Mouse (Mus musculus): ENCODE measurements around the gene Cacna1e. TPM values are rescaled to one million over a fixed set of nuclear protein-coding genes. Genes with fewer than 3 reads are reported as not detected.

The Cacna1e gene
- polyA plus RNA-seq, 1 experiment, result 0.28 TPM

GRCm38 (mm10) chr1:154528803-154529202 lies 355.5 kb downstream of the Cacna1e start:
- no peaks in the 10 kb centered on the region for H3K4me1 ChIP-seq (ENCODE audit: control insufficient read depth, insufficient read depth, low read length)
- no peaks in the 10 kb centered on the region for H3K27me3 ChIP-seq (replicated peaks; ENCODE audit: control insufficient read depth, insufficient read depth, low read length)
- H3K4me3 ChIP-seq (ENCODE audit: insufficient read depth, low read depth, low read length), result no peak overlapping the region
- no peak overlapping the region for H3K27ac ChIP-seq (ENCODE audit: insufficient read depth, low read depth, low read length)
- TF ChIP-seq CTCF (conservative IDR thresholded peaks at IDR 0.05; ENCODE audit: insufficient read depth, insufficient read length, low read depth, low read length) (no peak), POLR2A (IDR thresholded peaks at IDR 0.05; ENCODE audit: low read depth, low read length) (no peak)
- no peak for DNase-seq
- H3K36me3 ChIP-seq (ENCODE audit: control insufficient read depth, insufficient read depth, low read length), result no peaks in the 10 kb centered on the region
- WGBS, result 80% methylated on average over 6 of the region's 6 CpGs

GRCm38 (mm10) chr1:154520715-154521114 lies 363.6 kb downstream of the Cacna1e start:
- Histone ChIP-seq H3K27me3 (replicated peaks; ENCODE audit: control insufficient read depth, insufficient read depth, low read length) (no peaks in the 10 kb centered on the region), H3K36me3 (ENCODE audit: control insufficient read depth, insufficient read depth, low read length) (no peaks in the 10 kb centered on the region), H3K4me3 (ENCODE audit: insufficient read depth, low read depth, low read length) (no peak overlapping the region), H3K4me1 (ENCODE audit: control insufficient read depth, insufficient read depth, low read length) (no peaks in the 10 kb centered on the region), H3K27ac (ENCODE audit: insufficient read depth, low read depth, low read length) (no peak overlapping the region)
- no peak for TF ChIP-seq CTCF (conservative IDR thresholded peaks at IDR 0.05; ENCODE audit: insufficient read depth, insufficient read length, low read depth, low read length)
- no peak for TF ChIP-seq POLR2A (IDR thresholded peaks at IDR 0.05; ENCODE audit: low read depth, low read length)
- 96% methylated on average over 2 of the region's 2 CpGs for WGBS
- DNase-seq, result no peak

- no peak overlapping the region for H3K27ac ChIP-seq (ENCODE audit: insufficient read depth, low read depth, low read length)
These were observed 369.0 kb downstream of the Cacna1e start for GRCm38 (mm10) chr1:154515350-154515749.

GRCm38 (mm10) chr1:154511736-154512135 lies 372.6 kb downstream of the Cacna1e start:
- Histone ChIP-seq H3K4me3 (ENCODE audit: insufficient read depth, low read depth, low read length) (no peak overlapping the region), H3K27ac (ENCODE audit: insufficient read depth, low read depth, low read length) (no peak overlapping the region), H3K36me3 (ENCODE audit: control insufficient read depth, insufficient read depth, low read length) (no peaks in the 10 kb centered on the region), H3K4me1 (ENCODE audit: control insufficient read depth, insufficient read depth, low read length) (no peaks in the 10 kb centered on the region), H3K27me3 (replicated peaks; ENCODE audit: control insufficient read depth, insufficient read depth, low read length) (no peaks in the 10 kb centered on the region)
- TF ChIP-seq POLR2A (IDR thresholded peaks at IDR 0.05; ENCODE audit: low read depth, low read length), result no peak
- no peak for TF ChIP-seq CTCF (conservative IDR thresholded peaks at IDR 0.05; ENCODE audit: insufficient read depth, insufficient read length, low read depth, low read length)
- DNase-seq, result no peak

More at GRCm38 (mm10) chr1:154515350-154515749, 369.0 kb downstream of the Cacna1e start:
- no peaks in the 10 kb centered on the region for H3K4me1 ChIP-seq (ENCODE audit: control insufficient read depth, insufficient read depth, low read length)
- no peak for DNase-seq
- H3K27me3 ChIP-seq (replicated peaks; ENCODE audit: control insufficient read depth, insufficient read depth, low read length), result no peaks in the 10 kb centered on the region
- H3K4me3 ChIP-seq (ENCODE audit: insufficient read depth, low read depth, low read length), result no peak overlapping the region
- TF ChIP-seq CTCF (conservative IDR thresholded peaks at IDR 0.05; ENCODE audit: insufficient read depth, insufficient read length, low read depth, low read length), result no peak
- no peaks in the 10 kb centered on the region for H3K36me3 ChIP-seq (ENCODE audit: control insufficient read depth, insufficient read depth, low read length)
- whole genome bisulfite sequencing, result 89% methylated on average over 2 of the region's 2 CpGs

GRCm38 (mm10) chr1:154504005-154504404 lies 380.3 kb downstream of the Cacna1e start:
- no peaks in the 10 kb centered on the region for H3K4me1 ChIP-seq (ENCODE audit: control insufficient read depth, insufficient read depth, low read length)
- H3K4me3 ChIP-seq (ENCODE audit: insufficient read depth, low read depth, low read length), result no peak overlapping the region
- no peaks in the 10 kb centered on the region for H3K36me3 ChIP-seq (ENCODE audit: control insufficient read depth, insufficient read depth, low read length)
- 80% methylated on average over 4 of the region's 4 CpGs for WGBS
- H3K27ac ChIP-seq (ENCODE audit: insufficient read depth, low read depth, low read length), result no peak overlapping the region
- no peak for DNase-seq
- no peak for TF ChIP-seq POLR2A (IDR thresholded peaks at IDR 0.05; ENCODE audit: low read depth, low read length)
- TF ChIP-seq CTCF (conservative IDR thresholded peaks at IDR 0.05; ENCODE audit: insufficient read depth, insufficient read length, low read depth, low read length), result no peak
- no peaks in the 10 kb centered on the region for H3K27me3 ChIP-seq (replicated peaks; ENCODE audit: control insufficient read depth, insufficient read depth, low read length)

- DNase-seq, result no peak
- 30% methylated on average over 5 of the region's 5 CpGs for WGBS
These were observed 383.4 kb downstream of the Cacna1e start for GRCm38 (mm10) chr1:154500869-154501268.

GRCm38 (mm10) chr1:154500187-154500866 lies 384.0 kb downstream of the Cacna1e start:
- Histone ChIP-seq H3K4me1 (ENCODE audit: control insufficient read depth, insufficient read depth, low read length) (no peaks in the 10 kb centered on the region), H3K27me3 (replicated peaks; ENCODE audit: control insufficient read depth, insufficient read depth, low read length) (no peaks in the 10 kb centered on the region), H3K36me3 (ENCODE audit: control insufficient read depth, insufficient read depth, low read length) (no peaks in the 10 kb centered on the region), H3K4me3 (ENCODE audit: insufficient read depth, low read depth, low read length) (no peak overlapping the region), H3K27ac (ENCODE audit: insufficient read depth, low read depth, low read length) (no peak overlapping the region)
- WGBS, result 36% methylated on average over 3 of the region's 3 CpGs
- DNase-seq, result no peak
- TF ChIP-seq CTCF (conservative IDR thresholded peaks at IDR 0.05; ENCODE audit: insufficient read depth, insufficient read length, low read depth, low read length) (no peak), POLR2A (IDR thresholded peaks at IDR 0.05; ENCODE audit: low read depth, low read length) (no peak)

More at GRCm38 (mm10) chr1:154500869-154501268, 383.4 kb downstream of the Cacna1e start:
- H3K27me3 ChIP-seq (replicated peaks; ENCODE audit: control insufficient read depth, insufficient read depth, low read length), result no peaks in the 10 kb centered on the region
- no peaks in the 10 kb centered on the region for H3K4me1 ChIP-seq (ENCODE audit: control insufficient read depth, insufficient read depth, low read length)
- H3K27ac ChIP-seq (ENCODE audit: insufficient read depth, low read depth, low read length), result no peak overlapping the region
- no peak overlapping the region for H3K4me3 ChIP-seq (ENCODE audit: insufficient read depth, low read depth, low read length)
- TF ChIP-seq POLR2A (IDR thresholded peaks at IDR 0.05; ENCODE audit: low read depth, low read length), result no peak
- no peak for TF ChIP-seq CTCF (conservative IDR thresholded peaks at IDR 0.05; ENCODE audit: insufficient read depth, insufficient read length, low read depth, low read length)
- no peaks in the 10 kb centered on the region for H3K36me3 ChIP-seq (ENCODE audit: control insufficient read depth, insufficient read depth, low read length)
